Mouse (Mus musculus): ENCODE measurements around the gene F2rl2.

F2rl2 gene

GRCm38 (mm10) chr13:95705589-95705988 is 8.9 kb downstream of the F2rl2 start:
- no peak for DNase-seq

GRCm38 (mm10) chr13:95712054-95712453 is 15.4 kb downstream of the F2rl2 start:
- no peak for DNase-seq

GRCm38 (mm10) chr13:95712570-95713268 is 16.1 kb downstream of the F2rl2 start:
- DNase-seq = no peak

- no peak for DNase-seq
Observed at GRCm38 (mm10) chr13:95714271-95714975, 17.8 kb downstream of the F2rl2 start.

- DNase-seq = no peak
Observed at GRCm38 (mm10) chr13:95715356-95715755, 18.7 kb downstream of the F2rl2 start.

- peak; percentile 40 to 83 for DNase-seq
Observed at GRCm38 (mm10) chr13:95719320-95720232, 22.9 kb downstream of the F2rl2 start.

GRCm38 (mm10) chr13:95730491-95730890 is 33.8 kb downstream of the F2rl2 start:
- DNase-seq = no peak

GRCm38 (mm10) chr13:95739651-95740050 is 43.0 kb downstream of the F2rl2 start:
- DNase-seq = no peak

- DNase-seq = no peak
Observed at GRCm38 (mm10) chr13:95741813-95742689, 45.4 kb downstream of the F2rl2 start.

GRCm38 (mm10) chr13:95742881-95743466 is 46.3 kb downstream of the F2rl2 start:
- DNase-seq = peak in 1 of 2 experiments; percentile 43

- peak; percentile 43 to 46 for DNase-seq
Observed at GRCm38 (mm10) chr13:95745451-95745850, 48.8 kb downstream of the F2rl2 start.

GRCm38 (mm10) chr13:95746509-95746908 is 49.9 kb downstream of the F2rl2 start:
- DNase-seq = peak; percentile 70 to 75

GRCm38 (mm10) chr13:95747101-95747500 is 50.4 kb downstream of the F2rl2 start:
- no peak for DNase-seq

GRCm38 (mm10) chr13:95747541-95747940 is 50.9 kb downstream of the F2rl2 start:
- DNase-seq = no peak

Data from lung, postnatal 4 days (tissue).